Mouse (Mus musculus): ENCODE measurements around the gene Adamtsl1.

GRCm38 (mm10) chr4:86335861-86336415 lies 822.0 kb downstream of the Adamtsl1 start:
- no peak for TF ChIP-seq CTCF (IDR thresholded peaks at IDR 0.05; ENCODE audit: control insufficient read depth, insufficient read depth, insufficient read length)
- TF ChIP-seq CEBPB (IDR thresholded peaks at IDR 0.05; ENCODE audit: low read depth) = no peak
- no peak for TF ChIP-seq USF1 (IDR thresholded peaks at IDR 0.05; ENCODE audit: low read depth)
- TF ChIP-seq MAX (IDR thresholded peaks at IDR 0.05) = no peak
- TF ChIP-seq MYOG (IDR thresholded peaks at IDR 0.05; ENCODE audit: control insufficient read depth, extremely low read depth, insufficient read length) = no peak
- TF ChIP-seq MYOD1 (IDR thresholded peaks at IDR 0.05; ENCODE audit: control insufficient read depth, insufficient read length, low read depth) = no peak
- no peak for TF ChIP-seq FOSL1 (IDR thresholded peaks at IDR 0.05; ENCODE audit: insufficient read depth, low read length, poor library complexity, severe bottlenecking)
